Mouse (Mus musculus) liver, embryonic 14.5 days (tissue): ENCODE data around the gene 1700001C02Rik.

Experiments used
- CTCF ChIP-seq: IDR thresholded peaks from 2 replicates; pipeline ENCODE4 v1.5.1; 2016; ENCODE audit warnings: antibody characterized with exemption, low read depth, control low read depth
- EP300 ChIP-seq: IDR thresholded peaks from 2 replicates; pipeline ENCODE4 v1.6.1; 2016; ENCODE audit warnings: antibody characterized with exemption, low read depth

GRCm38 (mm10) chr5:30476534-30476933 is 10.7 kb downstream of the 1700001C02Rik start:
- TF ChIP-seq CTCF (peak; percentile 87), EP300 (no peak)
